ENCODE assay signal across 7 mouse cellular contexts in the genomic region with DNA sequence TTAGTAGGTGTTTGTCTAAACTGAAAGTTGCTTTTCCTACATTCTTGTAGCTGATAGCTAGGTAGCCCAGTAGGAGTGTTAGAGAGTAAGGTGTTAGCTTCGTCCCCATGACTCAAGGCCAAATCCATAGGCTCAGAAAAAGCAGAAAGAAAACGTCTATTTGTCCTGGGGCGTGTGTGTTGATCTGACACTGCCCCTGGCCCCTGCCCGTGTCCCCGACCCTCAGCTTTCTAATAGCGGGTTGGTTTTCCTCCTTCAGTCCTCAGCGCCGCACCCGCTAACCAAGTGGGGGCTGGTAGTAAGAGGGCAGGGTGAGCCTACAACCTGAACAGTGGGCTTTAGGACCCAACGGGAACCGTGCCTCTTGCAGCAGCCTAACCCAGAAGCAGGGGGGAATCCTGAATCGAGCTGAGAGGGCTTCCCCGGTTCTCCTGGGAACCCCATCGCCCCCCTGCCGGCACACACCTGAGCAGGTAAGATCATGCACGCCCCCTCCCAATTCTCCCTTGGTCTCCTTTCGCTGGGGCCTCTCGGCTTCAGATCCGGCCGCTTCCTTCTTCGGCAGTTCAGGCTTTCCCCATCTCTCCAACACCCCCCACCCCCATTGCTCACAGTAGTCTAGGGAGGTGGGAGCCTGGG. TPM values are rescaled to one million over a fixed set of nuclear protein-coding genes. Genes with fewer than 3 reads are reported as not detected.
DNase-seq lines count a peak whose midpoint lies in the region; ATAC-seq lines count a peak whose summit lies in the region.

Gene Rara, plus strand, starts transcription at position 381 of the 639 bp plus-strand sequence.

- H3K27me3 ChIP-seq in midbrain, embryonic 11.5 days (ENCODE audit: control insufficient read depth, insufficient read depth, low read length) = no peaks in the 10 kb centered on the region

- no peaks in the 10 kb centered on the region for H3K36me3 ChIP-seq in midbrain, embryonic 11.5 days (ENCODE audit: control insufficient read depth, insufficient read depth, low read length)

- H3K4me1 ChIP-seq in midbrain, embryonic 11.5 days (ENCODE audit: control insufficient read depth, insufficient read depth, low read length) = peaks cover 63% of the 10 kb centered on the region

- no peak within 1 kb of the TSS for H3K27ac ChIP-seq in midbrain, embryonic 11.5 days (ENCODE audit: low read depth, low read length)

- peak within 1 kb of the TSS; percentile 50 for H3K4me3 ChIP-seq in midbrain, embryonic 11.5 days (ENCODE audit: low read depth, low read length)

- ATAC-seq in midbrain, embryonic 11.5 days (ENCODE audit: low FRiP score) = no peak
- no peak for ATAC-seq in granulocyte monocyte progenitor cell, adult 5-6 weeks (replicated peaks; ENCODE audit: poor library complexity, severe bottlenecking)

- H3K9me3 ChIP-seq in midbrain, embryonic 11.5 days (ENCODE audit: control insufficient read depth, low read length) = no peaks in the 10 kb centered on the region

- peak within 1 kb of the TSS; percentile 81 for H3K4me2 ChIP-seq in midbrain, embryonic 11.5 days

- H3K9ac ChIP-seq in midbrain, embryonic 11.5 days (ENCODE audit: low read length) = peak within 1 kb of the TSS; percentile 79

- WGBS in large intestine, adult 2 months = 15% methylated on average over 21 of the region's 21 CpGs
- WGBS in midbrain, embryonic 11.5 days = 6% methylated on average over 21 of the region's 21 CpGs

- peak; percentile 78 for DNase-seq in retina, postnatal 1 day
- DNase-seq in retina, embryonic 14.5 days (ENCODE audit: low spot score) = no peak
- DNase-seq in cerebellum, adult 18-20 months = peak; percentile 78 to 84
- DNase-seq in heart, adult 8-10 months (ENCODE audit: low spot score) = no peak
- no peak for DNase-seq in large intestine, adult 2 months (ENCODE audit: low read depth, low spot score)
- peak; percentile 87 for DNase-seq in midbrain, embryonic 11.5 days (ENCODE audit: low spot score, missing footprints)

RNA-seq across cellular contexts. Expression of gene Rara, which starts in this region (rescaled TPM):
- total RNA-seq in heart, adult 8-10 months (2022) = 10 to 100 TPM; 10.8 to 13.5 (median 11.9) TPM
- polyA plus RNA-seq in large intestine, adult 2 months (2012; rRNA removed) = 24.8 and 31.8 TPM in 2 replicates
- 13.2 and 14.8 TPM in 2 replicates for polyA plus RNA-seq in midbrain, embryonic 11.5 days (2014; fragmentation: Nextera tagmentation; extraction: Ambion mirVana)
- total RNA-seq in granulocyte monocyte progenitor cell, adult 5-6 weeks (2014; fragmentation: Nextera tagmentation) = 3.8 and 8.8 TPM in 2 replicates
- 1.9 and 3.1 TPM in 2 replicates for total RNA-seq in granulocyte monocyte progenitor cell, adult 5-6 weeks (2017)

Comparison
In these comparisons a context has a peak if more than half of its experiments do, and no peak if none do; other contexts are left out.
1. DNase-seq: peak in retina, postnatal 1 day (single experiment), cerebellum, adult 18-20 months (2 of 2) and midbrain, embryonic 11.5 days (single experiment); none in retina, embryonic 14.5 days (single experiment), heart, adult 8-10 months (single experiment) and large intestine, adult 2 months (single experiment).